Mouse (Mus musculus) embryonic facial prominence, embryonic 15.5 days (tissue): ENCODE data around the gene Vps72. TPM values are rescaled to one million over a fixed set of nuclear protein-coding genes. Genes with fewer than 3 reads are reported as not detected.

Experiments used
- ATAC-seq: fragments of 200-750 bp; cut with Nextera tagmentation; 2 replicates; pipeline ENCODE4 v1.8.0; 2017; ENCODE audit warnings: low read depth, moderate TSS enrichment; ENCODE audit not compliant: insufficient number of reproducible peaks, low FRiP score, low TSS enrichment
- H3K27ac ChIP-seq: fragments of 300-500 bp; sonication (generic); replicated peaks from 2 replicates; pipeline ENCODE4 v1.5.1; 2015; ENCODE audit warnings: mild to moderate bottlenecking, inconsistent platforms
- H3K27me3 ChIP-seq: fragments of 300-500 bp; sonication (generic); 2 replicates; pipeline ENCODE4 v1.6.1; 2015; ENCODE audit warnings: inconsistent platforms
- H3K36me3 ChIP-seq: fragments of 300-500 bp; sonication (generic); 2 replicates; pipeline ENCODE4 v1.6.1; 2015; ENCODE audit warnings: mild to moderate bottlenecking, inconsistent platforms
- H3K4me1 ChIP-seq: fragments of 300-500 bp; sonication (generic); 2 replicates; pipeline ENCODE4 v1.6.1; 2015; ENCODE audit warnings: inconsistent platforms
- H3K4me2 ChIP-seq: fragments of 300-500 bp; sonication (generic); replicated peaks from 2 replicates; pipeline ENCODE4 v1.6.1; 2015; ENCODE audit warnings: mild to moderate bottlenecking, inconsistent platforms
- H3K4me3 ChIP-seq: fragments of 300-500 bp; sonication (generic); replicated peaks from 2 replicates; pipeline ENCODE4 v1.5.1; 2015; ENCODE audit warnings: mild to moderate bottlenecking, inconsistent platforms
- H3K9ac ChIP-seq: fragments of 300-500 bp; sonication (generic); 2 replicates; pipeline ENCODE4 v1.6.1; 2015; ENCODE audit warnings: inconsistent platforms
- H3K9me3 ChIP-seq: fragments of 300-500 bp; sonication (generic); replicated peaks from 2 replicates; pipeline ENCODE4 v1.6.1; 2016; ENCODE audit warnings: inconsistent platforms
- WGBS: fragments of 180-500 bp; shearing (Covaris S2); methylation state at CpG from one replicate; pipeline ENCODE4 v1.1.7; 2015; 5-methylcytosine and 5-hydroxymethylcytosine counted together
- microRNA-seq: library from miRNA; unstranded; fragments of <30 nt; microRNA quantifications from one replicate; pipeline ENCODE4, GENCODE M21; 2016; ENCODE audit warnings: borderline number of aligned reads
- polyA plus RNA-seq: library from polyadenylated mRNA; unstranded; fragments of >200 nt; fragmentation: Nextera tagmentation; extraction: Ambion mirVana; gene quantifications from 2 replicates; pipeline ENCODE4 v1.2.1, GENCODE M21; 2015

Vps72 gene
- polyA plus RNA-seq, 1 experiment from 2014 or later: 162 TPM

GRCm38 (mm10) chr3:95171105-95171504, 60.3 kb downstream of the Vps72 start:
- no peak overlapping the region for H3K9ac ChIP-seq
- WGBS: 78% methylated on average over 6 of the region's 6 CpGs
- H3K4me2 ChIP-seq: no peak overlapping the region
- no peaks in the 10 kb centered on the region for H3K9me3 ChIP-seq
- H3K27ac ChIP-seq: no peak overlapping the region
- no peak for ATAC-seq
- H3K4me3 ChIP-seq: no peak overlapping the region
- H3K36me3 ChIP-seq: peaks cover 71% of the 10 kb centered on the region
- peaks cover 34% of the 10 kb centered on the region for H3K27me3 ChIP-seq
- peaks cover 21% of the 10 kb centered on the region for H3K4me1 ChIP-seq

Small RNAs within 50 kb of the gene (microRNA-seq; reads per million reads assigned to microRNA genes)
- not detected for gene Mir8099-1

Other genes starting within 250 kb of the Vps72 start
- 328 and 351 TPM in 2 replicates for gene Psmb4, start 224.1 kb upstream of the Vps72 start, polyA plus RNA-seq
- 51.5 and 61.5 TPM in 2 replicates for gene Selenbp1, start 178.0 kb upstream of the Vps72 start, polyA plus RNA-seq
- 8.7 and 11.0 TPM in 2 replicates for gene Rfx5, start 156.9 kb upstream of the Vps72 start, polyA plus RNA-seq
- gene Pi4kb, start 136.3 kb upstream of the Vps72 start, polyA plus RNA-seq: 24.3 and 29.0 TPM in 2 replicates
- 21.4 and 25.2 TPM in 2 replicates for gene Zfp687, start 95.6 kb upstream of the Vps72 start, polyA plus RNA-seq
- gene Psmd4, start 68.4 kb upstream of the Vps72 start, polyA plus RNA-seq: 265 and 267 TPM in 2 replicates
- 22.3 and 23.0 TPM in 2 replicates for gene Pip5k1a, start 4.1 kb upstream of the Vps72 start, polyA plus RNA-seq
- gene Tmod4, start 13.5 kb downstream of the Vps72 start, polyA plus RNA-seq: 1.7 and 3.8 TPM in 2 replicates
- gene Scnm1, start 23.0 kb downstream of the Vps72 start, polyA plus RNA-seq: 73.0 and 79.5 TPM in 2 replicates
- gene Lysmd1, start 23.1 kb downstream of the Vps72 start, polyA plus RNA-seq: 16.9 and 17.4 TPM in 2 replicates
- gene Tnfaip8l2, start 31.3 kb downstream of the Vps72 start, polyA plus RNA-seq: 6.6 and 7.6 TPM in 2 replicates
- gene Sema6c, start 49.4 kb downstream of the Vps72 start, polyA plus RNA-seq: 13.1 and 15.6 TPM in 2 replicates
- 8.9 and 9.8 TPM in 2 replicates for gene Gabpb2, start 106.9 kb downstream of the Vps72 start, polyA plus RNA-seq
- 121 and 123 TPM in 2 replicates for gene Cdc42se1, start 117.7 kb downstream of the Vps72 start, polyA plus RNA-seq
- 18.4 and 19.2 TPM in 2 replicates for gene Mllt11, start 121.1 kb downstream of the Vps72 start, polyA plus RNA-seq
- gene Gm128, start 130.6 kb downstream of the Vps72 start, polyA plus RNA-seq: 0.54 and 0.80 TPM in 2 replicates
- 10.3 and 10.7 TPM in 2 replicates for gene Bnipl, start 140.2 kb downstream of the Vps72 start, polyA plus RNA-seq
- 48.1 and 54.0 TPM in 2 replicates for gene Mindy1, start 170.3 kb downstream of the Vps72 start, polyA plus RNA-seq
- gene Prune1, start 171.1 kb downstream of the Vps72 start, polyA plus RNA-seq: 26.0 and 26.5 TPM in 2 replicates
- gene Anxa9, start 196.2 kb downstream of the Vps72 start, polyA plus RNA-seq: 8.8 and 11.6 TPM in 2 replicates
- gene Cers2, start 203.8 kb downstream of the Vps72 start, polyA plus RNA-seq: 146 and 153 TPM in 2 replicates
- 38.3 and 39.4 TPM in 2 replicates for gene Setdb1, start 246.2 kb downstream of the Vps72 start, polyA plus RNA-seq